Mouse (Mus musculus) left cerebral cortex, adult 2 months (tissue): Measurements from ENCODE around the gene Ccnf. TPM values are rescaled to one million over a fixed set of nuclear protein-coding genes. Genes with fewer than 3 reads are reported as not detected.

Experiments used
- DNase-seq, 2 experiments: peaks; one replicate each; pipeline ENCODE4 v3.0.0; 2021 to 2022; ENCODE audit warnings: low spot score in 2 of 2, mixed read lengths in 1 of 2; ENCODE audit errors: extremely low spot score in 1 of 2
- H3K27ac ChIP-seq: fragments of 200-600 bp; 2 replicates; pipeline ENCODE4 v1.8.1; 2022
- H3K4me3 ChIP-seq: fragments of 200-600 bp; 2 replicates; pipeline ENCODE4 v1.8.1; 2022
- CTCF ChIP-seq: fragments of 200-600 bp; IDR thresholded peaks from 2 replicates; pipeline ENCODE4 v1.8.1; 2022; ENCODE audit warnings: antibody characterized with exemption, mild to moderate bottlenecking, moderate library complexity
- intact Hi-C: fragments of 180-260 bp; cut with DNase I; formaldehyde crosslinking; loops from one replicate; pipeline ENCODE4 v1.15.1; 2025
- total RNA-seq, 2 experiments: library from RNA; stranded (reverse); gene quantifications; 2 replicates each; pipeline ENCODE4 v1.2.3; 2021

Gene Ccnf
- total RNA-seq, 2 experiments from 2014 or later, result 7.9 to 8.8 TPM

DNA sequence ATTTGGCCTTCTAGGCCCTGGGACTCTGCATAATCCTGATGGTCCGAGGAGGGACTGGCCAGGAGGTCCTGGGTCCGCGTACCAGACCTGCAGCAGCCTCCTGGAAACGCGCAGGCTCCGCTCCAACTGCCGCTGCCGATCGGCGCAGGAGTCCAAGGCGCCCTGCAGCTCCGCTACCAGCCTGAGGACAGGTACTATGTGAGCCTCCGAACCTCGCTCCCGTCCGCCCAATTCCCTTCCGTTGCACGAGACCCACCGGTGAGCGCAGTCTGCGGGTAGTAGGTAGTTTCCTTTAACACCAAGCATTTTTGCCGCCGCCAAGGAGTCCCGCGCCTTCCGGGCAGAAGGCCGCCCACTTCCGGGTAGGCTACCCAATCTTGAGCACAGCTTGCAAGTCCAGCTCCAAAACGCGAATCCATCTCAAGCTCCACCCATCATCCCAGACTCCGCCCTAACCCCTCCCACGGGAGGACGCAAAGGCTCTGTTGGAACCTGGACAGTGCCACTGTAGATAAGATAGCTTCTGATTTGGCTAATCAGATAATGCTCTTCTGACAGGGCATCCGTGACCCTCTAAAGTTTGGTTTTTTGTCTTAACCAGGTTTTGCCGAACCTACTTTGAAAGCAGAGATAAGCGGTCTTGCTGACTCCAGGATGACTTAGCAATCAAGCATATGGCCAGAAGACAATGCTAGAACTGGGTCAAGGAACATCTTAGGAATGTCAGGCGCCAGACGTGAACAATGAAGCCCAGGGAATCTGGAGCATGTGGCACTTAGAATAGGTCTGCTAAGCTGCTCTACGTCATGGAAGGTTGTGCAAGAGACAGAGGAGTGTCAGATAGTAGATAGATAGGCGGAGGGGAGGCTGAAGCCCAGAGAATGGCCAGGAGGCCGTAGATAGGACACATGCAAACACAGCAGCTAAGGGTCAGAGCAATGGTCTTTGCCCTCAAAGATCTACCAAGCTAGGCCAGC is 30.6 kb downstream of the Ccnf start, which contains the start of gene Tedc2:
TSS of gene Tedc2 (minus strand) at position 417 of the 977 bp plus-strand sequence.
- intact Hi-C loops, result no loop called here
- TF ChIP-seq CTCF, result no peak
- peak within 1 kb of the TSS; percentile 83 for H3K4me3 ChIP-seq
- DNase-seq, result peak; percentile 89 to 90
- H3K27ac ChIP-seq, result peak within 1 kb of the TSS; percentile 89

DNA sequence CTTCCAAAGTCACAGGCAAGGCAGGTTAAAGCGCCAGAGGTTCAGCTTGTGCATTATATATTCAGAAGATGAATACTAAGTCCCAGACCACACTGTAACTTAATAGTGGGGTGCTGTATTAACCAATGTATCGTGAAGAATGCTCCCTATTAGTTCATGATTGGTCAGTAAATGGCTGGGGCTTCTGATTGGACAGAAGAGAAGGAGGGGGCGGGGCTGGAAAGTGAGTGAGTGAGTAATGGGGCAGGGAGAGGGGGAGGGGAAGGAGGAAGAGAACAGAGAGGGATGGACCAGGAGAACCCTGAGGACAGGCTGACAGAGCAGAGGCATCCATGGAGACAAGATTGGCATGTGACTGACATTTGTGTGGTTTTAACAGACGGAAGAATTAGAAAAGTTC is 34.4 kb downstream of the Ccnf start:
- Histone ChIP-seq H3K27ac (no peak overlapping the region), H3K4me3 (no peak overlapping the region)
- DNase-seq, result no peak
- intact Hi-C loops, result no loop called here
- TF ChIP-seq CTCF, result no peak

DNA sequence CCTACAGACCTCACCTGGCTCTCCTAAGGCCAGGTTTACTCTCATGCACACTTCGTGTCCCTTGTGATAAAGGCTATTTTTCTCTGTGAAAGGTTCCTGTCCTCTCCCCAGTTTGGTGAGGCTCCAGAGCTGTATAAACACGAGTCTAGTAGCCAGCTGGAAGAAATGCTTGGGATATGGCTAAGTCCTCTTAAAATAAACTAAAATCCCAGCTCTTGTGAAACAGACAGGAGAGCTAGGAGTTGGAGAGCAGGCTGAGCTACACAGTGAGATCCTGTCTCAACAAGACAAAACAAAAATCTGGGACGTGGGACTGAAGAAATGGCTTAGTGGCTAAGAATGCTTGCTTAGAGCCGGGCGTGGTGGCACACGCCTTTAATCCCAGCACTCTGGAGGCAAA is 38.1 kb downstream of the Ccnf start:
- no peak for DNase-seq
- no peak for TF ChIP-seq CTCF
- Histone ChIP-seq H3K27ac (peak overlapping the region; percentile 99; the same call in 1 of the 2 replicates), H3K4me3 (no peak overlapping the region)
- intact Hi-C loops, result no loop called here

DNA sequence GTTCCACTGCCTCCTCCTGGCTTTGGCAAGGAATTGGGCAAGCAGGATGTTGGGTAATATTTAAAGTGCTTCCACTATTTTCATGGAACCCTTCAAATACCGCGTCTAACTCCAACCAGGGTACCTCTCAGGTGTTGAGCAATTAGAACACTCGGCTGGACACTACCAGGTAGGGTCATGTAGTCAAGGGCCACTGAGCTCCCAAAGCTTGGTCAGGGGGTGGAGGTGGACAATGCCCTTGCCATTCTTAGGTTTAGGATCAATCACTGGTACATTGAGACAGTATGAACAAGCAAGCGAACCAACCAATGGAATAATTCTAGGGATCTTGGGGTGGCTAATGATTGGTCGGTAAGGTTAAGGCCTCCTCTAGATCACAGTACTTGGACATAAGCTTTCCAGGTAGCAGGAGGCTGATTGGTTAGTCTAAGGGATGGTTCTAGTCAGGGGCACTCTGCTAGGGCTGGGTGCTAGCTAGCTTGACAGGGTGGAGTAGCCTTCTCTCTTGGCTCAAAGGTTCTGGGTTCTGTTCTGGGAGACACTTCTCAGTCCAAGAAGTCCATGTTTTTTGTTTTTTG is 38.8 kb downstream of the Ccnf start:
- peak; percentile 43 for TF ChIP-seq CTCF
- intact Hi-C loops, result no loop called here
- peak overlapping the region; percentile 99; the same call in 1 of the 2 replicates for H3K27ac ChIP-seq
- peak overlapping the region; percentile 66; the same call in 1 of the 2 replicates for H3K4me3 ChIP-seq
- DNase-seq, result no peak

DNA sequence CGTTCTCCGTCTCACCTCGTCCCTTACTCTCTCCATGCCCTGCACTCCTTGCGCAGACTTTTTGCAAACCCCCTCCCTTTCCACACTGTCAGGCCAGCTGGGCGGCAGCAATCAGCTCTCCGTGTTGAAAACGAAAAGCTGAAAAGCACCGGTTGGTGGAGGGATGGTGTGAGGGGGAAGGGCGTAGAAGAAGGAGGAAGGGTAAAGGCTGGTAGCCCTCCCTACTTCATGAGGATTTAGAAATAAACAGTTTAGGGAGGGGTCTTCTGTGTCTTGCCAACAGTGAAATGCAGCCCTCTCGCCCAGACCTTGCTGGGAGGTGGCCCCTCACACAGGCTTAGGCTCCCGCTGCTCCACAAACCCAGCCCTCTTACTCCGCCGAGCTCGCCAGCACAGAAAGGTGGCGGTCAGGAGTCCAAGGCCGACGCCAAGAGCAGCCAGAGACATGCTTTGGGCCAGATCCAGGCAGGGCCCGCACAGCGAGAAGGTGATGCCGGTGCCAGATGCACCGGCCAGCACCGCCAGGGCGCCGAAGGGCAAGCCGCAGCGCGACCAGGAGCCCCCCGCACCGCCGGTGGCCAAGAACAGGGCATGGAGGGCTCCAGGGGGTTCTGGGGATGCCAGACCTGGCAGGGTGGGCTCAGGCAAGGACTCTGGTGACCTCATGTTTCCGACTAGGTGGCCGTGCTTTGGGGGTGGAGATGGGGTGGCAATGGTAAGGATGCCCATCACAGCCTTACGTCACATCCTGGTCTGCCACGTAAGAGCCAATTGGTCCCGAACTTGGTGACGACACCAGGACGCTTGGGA is 39.4 kb downstream of the Ccnf start:
- no peak for TF ChIP-seq CTCF
- intact Hi-C loops, result no loop called here
- Histone ChIP-seq H3K27ac (peak overlapping the region; percentile 99), H3K4me3 (peak overlapping the region; percentile 66)
- peak; percentile 85 to 86 for DNase-seq

DNA sequence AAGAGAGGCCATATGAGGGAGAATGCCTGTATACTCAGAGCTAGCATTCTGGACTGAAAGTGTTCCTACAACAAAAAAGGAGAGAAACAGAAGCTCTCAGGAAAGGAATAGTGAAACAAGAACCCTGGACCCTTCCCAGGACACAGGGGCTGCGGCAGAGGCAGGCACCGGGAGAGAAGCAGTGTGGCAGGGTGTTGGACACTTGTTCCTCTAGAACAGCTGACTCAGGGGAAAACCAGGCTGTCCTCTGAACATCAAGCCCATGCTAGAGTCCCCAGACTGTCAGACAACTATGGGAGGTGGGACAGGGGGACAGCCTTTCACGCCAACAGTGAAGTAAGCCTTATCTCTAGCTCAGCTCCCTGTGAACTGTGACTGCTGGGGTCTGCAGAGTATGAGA is 40.7 kb downstream of the Ccnf start:
- no peak overlapping the region for H3K4me3 ChIP-seq
- peak overlapping the region; percentile 15; the same call in 1 of the 2 replicates for H3K27ac ChIP-seq
- no peak for TF ChIP-seq CTCF
- no peak for DNase-seq
- intact Hi-C loops, result no loop called here

DNA sequence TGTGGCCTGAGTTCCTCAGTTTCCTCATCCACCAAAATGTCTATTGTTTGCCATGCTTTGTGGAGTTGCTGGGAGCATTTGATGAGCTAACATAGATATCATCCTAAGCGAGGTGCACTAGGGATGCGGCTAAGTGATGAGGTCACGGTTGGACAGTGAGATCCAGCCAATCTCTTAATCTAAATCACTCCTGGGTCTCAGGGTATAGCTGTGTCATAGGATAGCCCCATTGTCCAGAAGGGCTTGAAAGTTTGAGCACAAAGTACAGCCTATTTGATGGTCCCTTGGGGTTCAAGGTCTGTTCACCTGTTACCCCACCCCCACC is 41.4 kb downstream of the Ccnf start:
- intact Hi-C loops, result no loop called here
- TF ChIP-seq CTCF, result no peak
- no peak for DNase-seq
- Histone ChIP-seq H3K27ac (peak overlapping the region; percentile 98), H3K4me3 (no peak overlapping the region)

DNA sequence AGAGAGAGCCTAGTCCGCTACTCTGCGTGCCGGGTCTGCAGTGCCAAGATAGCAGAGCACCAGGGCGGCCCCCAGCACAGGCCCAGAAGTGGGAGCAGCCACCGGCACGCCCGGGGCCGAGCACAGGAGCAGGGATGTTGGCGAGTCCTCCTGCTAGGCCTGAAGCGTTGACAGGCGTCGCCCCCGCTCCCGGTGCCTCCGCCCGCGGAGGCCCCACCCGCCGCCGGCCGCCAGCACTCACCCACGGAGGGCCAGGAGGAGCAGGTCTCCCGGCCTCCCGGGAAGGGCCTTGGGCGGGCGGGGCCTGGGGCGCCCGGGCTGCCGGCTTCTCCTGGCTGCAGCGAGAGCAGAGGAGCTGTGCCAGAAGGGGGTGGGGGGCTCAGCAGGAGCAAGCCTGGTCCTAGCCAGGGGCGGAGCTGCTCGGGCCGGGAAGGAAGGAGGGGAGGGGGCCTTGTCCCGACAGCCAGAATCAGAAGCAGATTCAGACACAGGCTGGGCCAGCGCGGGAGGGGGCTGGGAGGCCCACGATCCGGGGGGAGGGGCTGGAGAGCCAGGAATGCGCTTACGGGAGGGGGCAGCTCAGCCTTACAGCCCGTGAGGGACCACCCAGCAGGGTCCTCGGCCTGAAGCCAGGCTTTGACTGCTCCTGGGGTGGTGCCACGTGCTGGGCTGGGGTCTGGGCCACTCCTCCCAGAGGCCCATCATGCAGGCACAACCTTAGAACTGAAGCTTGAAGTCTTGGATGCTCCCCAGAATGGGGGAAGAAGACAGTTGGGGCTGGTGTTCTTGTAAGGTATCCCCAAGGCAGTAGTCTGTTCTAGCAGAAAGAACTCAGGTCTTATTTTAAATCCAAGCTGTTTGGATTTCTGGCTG is 42.0 kb downstream of the Ccnf start, which contains the start of gene Ntn3:
TSS of gene Ntn3 (minus strand) at position 489 of the 873 bp plus-strand sequence.
- intact Hi-C loops, result no loop called here
- peak within 1 kb of the TSS; percentile 98 for H3K27ac ChIP-seq
- H3K4me3 ChIP-seq, result peak within 1 kb of the TSS; percentile 84
- no peak for TF ChIP-seq CTCF
- DNase-seq, result peak; percentile 52 to 54

DNA sequence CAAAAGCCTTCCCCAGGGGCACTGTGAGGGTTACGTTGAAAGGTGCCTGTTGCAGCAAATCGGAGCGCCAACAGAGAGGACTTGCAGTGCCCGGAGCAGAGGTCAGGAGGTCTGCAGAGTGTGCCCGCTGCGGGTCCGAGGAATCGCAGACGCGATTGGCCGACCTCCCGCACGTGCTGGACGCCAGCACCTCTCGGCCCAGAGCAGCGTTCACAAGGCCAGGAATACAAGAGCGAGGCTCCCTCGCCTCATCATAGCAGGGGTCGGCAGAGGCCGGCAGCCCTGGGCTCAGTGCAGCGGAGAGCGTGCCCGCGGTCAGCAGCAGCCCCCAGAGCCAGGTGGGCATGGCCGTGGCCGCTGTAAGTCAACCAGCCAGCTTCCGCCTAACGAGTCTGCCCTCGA is 42.6 kb downstream of the Ccnf start:
- DNase-seq, result peak in 1 of 2 experiments; percentile 27
- no peak for TF ChIP-seq CTCF
- intact Hi-C loops, result no loop called here
- H3K4me3 ChIP-seq, result peak overlapping the region; percentile 84
- H3K27ac ChIP-seq, result peak overlapping the region; percentile 98

DNA sequence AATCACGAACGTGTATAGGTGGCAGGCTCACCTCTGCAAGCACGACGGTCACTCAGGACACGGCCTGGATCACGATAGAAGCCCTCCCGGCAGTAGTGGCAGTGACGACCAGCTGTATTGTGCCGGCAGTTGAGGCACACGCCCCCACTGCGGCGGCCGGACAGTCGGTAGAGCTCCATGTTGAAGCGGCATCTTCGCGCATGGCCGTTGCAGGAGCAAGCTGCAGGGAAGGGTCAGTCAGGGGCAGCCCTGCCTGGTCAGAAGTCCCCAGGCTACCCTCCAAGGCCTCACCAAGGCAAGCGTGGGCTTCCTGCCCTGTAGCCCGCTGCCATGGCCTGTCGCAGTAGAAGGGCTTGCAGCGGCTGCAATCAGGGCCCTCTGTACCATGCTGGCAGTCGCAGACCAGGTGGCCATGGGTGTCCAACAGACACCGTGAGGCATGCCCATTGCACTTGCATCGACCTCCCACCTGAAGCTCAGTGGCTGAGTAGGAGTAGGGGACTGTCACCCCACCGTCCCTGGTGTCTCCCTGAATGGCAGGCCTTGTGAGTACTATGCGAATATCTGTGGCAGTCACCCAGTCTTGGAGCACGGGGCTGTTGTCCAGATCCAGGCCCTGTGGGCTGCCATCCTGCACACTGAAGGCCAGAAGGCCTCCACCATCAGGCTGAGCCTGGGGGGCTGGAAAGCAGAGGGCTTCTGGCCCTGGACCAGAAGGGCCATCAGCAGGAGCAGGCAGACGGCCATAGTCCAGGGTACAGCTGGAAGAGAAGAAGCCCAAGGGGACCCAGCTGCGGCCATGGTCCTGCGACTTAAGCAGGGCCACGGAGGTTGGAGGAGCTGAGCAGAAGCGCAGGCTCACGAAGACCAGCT is 43.3 kb downstream of the Ccnf start:
- intact Hi-C loops, result no loop called here
- DNase-seq, result no peak
- TF ChIP-seq CTCF, result no peak
- peak overlapping the region; percentile 84 for H3K4me3 ChIP-seq
- H3K27ac ChIP-seq, result peak overlapping the region; percentile 98
